Mouse (Mus musculus) frontal cortex, adult 2 months (tissue): ENCODE data around the gene Plppr3. TPM values are rescaled to one million over a fixed set of nuclear protein-coding genes. Genes with fewer than 3 reads are reported as not detected.
A peak's percentile ranks its signal among the peaks of the same experiment; 100 is the strongest.

ENCODE experiments used
- DNase-seq, 2 experiments: peaks; one replicate each; pipeline ENCODE4 v3.0.0; 2022; ENCODE audit warnings: low spot score in 1 of 2; ENCODE audit errors: extremely low spot score in 1 of 2
- polyA plus RNA-seq: library from polyadenylated mRNA; depleted of rRNA; stranded (reverse); fragments of >200 nt; gene quantifications from 2 replicates; pipeline ENCODE4 v1.2.3, GENCODE M21; 2012

Plppr3 gene
- polyA plus RNA-seq, 1 experiment, result 134 TPM

GRCm38 (mm10) chr10:79872862-79873261 lies 1.6 kb downstream of the Plppr3 start:
- no peak for DNase-seq

- DNase-seq, result no peak
Observed at GRCm38 (mm10) chr10:79871845-79872244, 2.6 kb downstream of the Plppr3 start.

GRCm38 (mm10) chr10:79866601-79867000 lies 7.8 kb downstream of the Plppr3 start:
- DNase-seq, result no peak

GRCm38 (mm10) chr10:79865801-79866295 lies 8.6 kb downstream of the Plppr3 start:
- no peak for DNase-seq

GRCm38 (mm10) chr10:79865189-79865601 lies 9.2 kb downstream of the Plppr3 start:
- no peak for DNase-seq

GRCm38 (mm10) chr10:79864351-79865188 lies 9.9 kb downstream of the Plppr3 start:
- no peak for DNase-seq

- no peak for DNase-seq
Observed at GRCm38 (mm10) chr10:79862925-79863324, 11.5 kb downstream of the Plppr3 start.

- DNase-seq, result no peak
Observed at GRCm38 (mm10) chr10:79862049-79862788, 12.2 kb downstream of the Plppr3 start.

- no peak for DNase-seq
Observed at GRCm38 (mm10) chr10:79861230-79862048, 13.0 kb downstream of the Plppr3 start.

- DNase-seq, result no peak
Observed at GRCm38 (mm10) chr10:79860079-79860911, 14.1 kb downstream of the Plppr3 start.

GRCm38 (mm10) chr10:79859116-79859515 lies 15.3 kb downstream of the Plppr3 start:
- no peak for DNase-seq

GRCm38 (mm10) chr10:79858416-79859074 lies 15.9 kb downstream of the Plppr3 start:
- DNase-seq, result peak; percentile 71 to 82

- DNase-seq, result no peak
Observed at GRCm38 (mm10) chr10:79857894-79858293, 16.5 kb downstream of the Plppr3 start.

GRCm38 (mm10) chr10:79857452-79857811 lies 17.0 kb downstream of the Plppr3 start:
- no peak for DNase-seq

- DNase-seq, result no peak
Observed at GRCm38 (mm10) chr10:79856704-79857451, 17.6 kb downstream of the Plppr3 start.

- DNase-seq, result no peak
Observed at GRCm38 (mm10) chr10:79856280-79856679, 18.2 kb downstream of the Plppr3 start.

GRCm38 (mm10) chr10:79855558-79856184 lies 18.8 kb downstream of the Plppr3 start:
- DNase-seq, result no peak
